Mouse (Mus musculus) granulocyte monocyte progenitor cell, adult 5-6 weeks (primary cell): ENCODE data around the gene Setd5. TPM values are rescaled to one million over a fixed set of nuclear protein-coding genes. Genes with fewer than 3 reads are reported as not detected.
A peak's percentile ranks its signal among the peaks of the same experiment; 100 is the strongest.

Experiments
- ATAC-seq: replicated peaks from 2 replicates; pipeline ENCODE4 v1.8.0; 2016; ENCODE audit warnings: mild to moderate bottlenecking, moderate TSS enrichment, inconsistent platforms; ENCODE audit not compliant: poor library complexity, severe bottlenecking
- total RNA-seq, 2 experiments: library from RNA; stranded (forward) in 1 of 2; stranded (reverse) in 1 of 2; fragments of 200-712, 200-1000 nt in 1 of 2; fragments of >200 nt in 1 of 2; fragmentation: Nextera tagmentation in 1 of 2; gene quantifications; 2 replicates each; pipeline ENCODE4 v1.2.3; 2014 to 2017

Setd5 gene
- total RNA-seq, 2 experiments from 2014 or later, result 64.8 to 114 TPM

- no peak for ATAC-seq
Measured at GRCm38 (mm10) chr6:113178286-113179194, 101.4 kb downstream of the Setd5 start.

GRCm38 (mm10) chr6:113179195-113179733 is 102.1 kb downstream of the Setd5 start:
- no peak for ATAC-seq

- no peak for ATAC-seq
Measured at GRCm38 (mm10) chr6:113184163-113184562, 107.0 kb downstream of the Setd5 start.

- no peak for ATAC-seq
Measured at GRCm38 (mm10) chr6:113184866-113185525, 107.8 kb downstream of the Setd5 start.

GRCm38 (mm10) chr6:113193765-113194460 is 116.7 kb downstream of the Setd5 start:
- peak; percentile 69 for ATAC-seq

- ATAC-seq, result no peak
Measured at GRCm38 (mm10) chr6:113194517-113194840, 117.3 kb downstream of the Setd5 start.

GRCm38 (mm10) chr6:113194841-113195595 is 117.9 kb downstream of the Setd5 start, which contains the start of gene Lhfpl4:
Lhfpl4 (minus strand) TSS chr6:113195384.
- no peak; the same call in 1 of the 2 replicates for ATAC-seq

- no peak for ATAC-seq
Measured at GRCm38 (mm10) chr6:113195596-113195992, 118.4 kb downstream of the Setd5 start.

Other genes starting within 250 kb of the Setd5 start
- 3.4 and 4.0 TPM in 2 replicates for gene Srgap3, start 130.1 kb upstream of the Setd5 start, total RNA-seq (2014; fragmentation: Nextera tagmentation)
- gene Srgap3, start 130.1 kb upstream of the Setd5 start, total RNA-seq (2017), result 0.88 and 1.8 TPM in 2 replicates
- 52.4 and 77.4 TPM in 2 replicates for gene Thumpd3, start 31.1 kb upstream of the Setd5 start, total RNA-seq (2014; fragmentation: Nextera tagmentation)
- 51.5 and 73.9 TPM in 2 replicates for gene Thumpd3, start 31.1 kb upstream of the Setd5 start, total RNA-seq (2017)
- gene Lhfpl4, start 118.0 kb downstream of the Setd5 start, total RNA-seq (2014; fragmentation: Nextera tagmentation), result not detected in 2 replicates
- not detected in 2 replicates for gene Lhfpl4, start 118.0 kb downstream of the Setd5 start, total RNA-seq (2017)
- gene Mtmr14, start 160.5 kb downstream of the Setd5 start, total RNA-seq (2014; fragmentation: Nextera tagmentation), result 32.4 and 37.6 TPM in 2 replicates
- gene Mtmr14, start 160.5 kb downstream of the Setd5 start, total RNA-seq (2017), result 31.0 and 40.9 TPM in 2 replicates
- gene Cpne9, start 204.9 kb downstream of the Setd5 start, total RNA-seq (2014; fragmentation: Nextera tagmentation), result 0.19 TPM in 1 of 2 replicates, not detected in the other
- gene Cpne9, start 204.9 kb downstream of the Setd5 start, total RNA-seq (2017), result 0.39 TPM in 1 of 2 replicates, not detected in the other
- 48.4 and 53.2 TPM in 2 replicates for gene Brpf1, start 229.8 kb downstream of the Setd5 start, total RNA-seq (2014; fragmentation: Nextera tagmentation)
- 40.0 and 43.8 TPM in 2 replicates for gene Brpf1, start 229.8 kb downstream of the Setd5 start, total RNA-seq (2017)
- 13.8 and 17.8 TPM in 2 replicates for gene Ogg1, start 249.6 kb downstream of the Setd5 start, total RNA-seq (2014; fragmentation: Nextera tagmentation)
- gene Ogg1, start 249.6 kb downstream of the Setd5 start, total RNA-seq (2017), result 6.4 and 7.9 TPM in 2 replicates